Mouse (Mus musculus) liver, embryonic 14.5 days (tissue): ENCODE data around the gene Rab8a.

Experiments used
- CTCF ChIP-seq: IDR thresholded peaks from 2 replicates; pipeline ENCODE4 v1.5.1; 2016; ENCODE audit warnings: antibody characterized with exemption, low read depth, control low read depth
- EP300 ChIP-seq: IDR thresholded peaks from 2 replicates; pipeline ENCODE4 v1.6.1; 2016; ENCODE audit warnings: antibody characterized with exemption, low read depth

DNA sequence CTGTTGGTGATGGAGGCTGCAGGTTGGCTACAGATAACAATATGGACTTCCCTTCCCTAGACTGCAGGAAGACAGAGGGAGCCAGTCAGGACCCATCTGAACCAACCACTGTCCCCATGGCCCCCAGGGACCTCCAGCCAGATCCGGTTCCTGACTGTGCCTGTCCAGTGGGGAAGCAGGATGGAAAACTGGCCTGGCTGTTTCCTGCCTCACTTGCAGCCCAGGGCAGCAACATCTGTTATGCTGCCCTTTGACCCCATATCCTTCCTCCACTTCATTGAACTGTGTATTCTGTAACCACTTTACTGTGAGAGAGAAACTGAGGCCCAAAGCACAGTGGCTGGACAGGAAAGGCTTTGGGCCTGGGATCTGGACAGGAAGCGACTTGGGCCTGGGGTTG is 29.7 kb upstream of the Rab8a start:
- TF ChIP-seq EP300 (no peak), CTCF (no peak)
